Mouse (Mus musculus) lung, adult 2 months (tissue): ENCODE measurements around the gene Slc7a4. TPM values are rescaled to one million over a fixed set of nuclear protein-coding genes. Genes with fewer than 3 reads are reported as not detected.

ENCODE experiments used
- DNase-seq: peaks from one replicate; pipeline ENCODE4 v3.0.0; 2022
- H3K4me1 ChIP-seq: fragments of 200-500 bp; 2 replicates; pipeline ENCODE4 v1.6.1; 2011; ENCODE audit warnings: low read length; ENCODE audit not compliant: control insufficient read depth, insufficient read depth
- H3K4me3 ChIP-seq: fragments of 200-500 bp; replicated peaks from 2 replicates; pipeline ENCODE3; 2011; ENCODE audit warnings: low read depth, mild to moderate bottlenecking, control low read depth, low read length; ENCODE audit errors: extremely low read depth
- CTCF ChIP-seq: fragments of 200-500 bp; IDR thresholded peaks from 2 replicates; pipeline ENCODE4 v1.5.1; 2011; ENCODE audit warnings: mild to moderate bottlenecking, low read length, control low read depth; ENCODE audit not compliant: insufficient read depth
- POLR2A ChIP-seq: fragments of 200-500 bp; IDR thresholded peaks from 2 replicates; pipeline ENCODE4 v1.6.1; 2011; ENCODE audit warnings: low read depth, mild to moderate bottlenecking, control low read depth, low read length, borderline replicate concordance; ENCODE audit errors: extremely low read depth
- WGBS: fragments of 180-500 bp; shearing (Covaris S2); methylation state at CpG from one replicate; pipeline ENCODE4 v1.1.7; 2018; 5-methylcytosine and 5-hydroxymethylcytosine counted together
- polyA plus RNA-seq: library from polyadenylated mRNA; depleted of rRNA; stranded (reverse); fragments of >200 nt; gene quantifications from 2 replicates; pipeline ENCODE4 v1.2.3, GENCODE M21; 2012

Gene Slc7a4
- polyA plus RNA-seq, 1 experiment = 38.4 TPM

DNA sequence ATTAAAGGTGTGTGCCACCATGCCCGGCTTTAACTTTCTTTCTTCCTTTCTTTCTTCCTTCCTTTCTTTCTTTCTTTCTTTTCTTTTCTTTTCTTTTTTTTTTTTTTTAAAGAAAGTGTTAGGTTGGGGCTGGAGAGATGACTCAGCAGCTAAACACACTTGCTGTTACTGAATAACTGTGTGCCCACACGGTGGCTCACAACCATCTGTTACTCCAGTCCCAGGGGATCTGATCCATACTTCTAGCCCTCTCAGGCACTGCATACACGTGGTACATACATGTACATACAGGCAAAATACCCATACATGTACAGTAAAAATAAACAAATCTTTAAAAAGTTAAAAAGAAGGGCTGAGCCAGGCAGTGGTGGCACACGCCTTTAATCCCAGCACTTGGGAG, 28.4 kb upstream of the Slc7a4 start:
- DNase-seq = no peak
- Histone ChIP-seq H3K4me1 (no peaks in the 10 kb centered on the region), H3K4me3 (no peak overlapping the region)
- TF ChIP-seq CTCF = no peak
- no peak for TF ChIP-seq POLR2A
- 54% methylated on average over 4 of the region's 4 CpGs for WGBS

DNA sequence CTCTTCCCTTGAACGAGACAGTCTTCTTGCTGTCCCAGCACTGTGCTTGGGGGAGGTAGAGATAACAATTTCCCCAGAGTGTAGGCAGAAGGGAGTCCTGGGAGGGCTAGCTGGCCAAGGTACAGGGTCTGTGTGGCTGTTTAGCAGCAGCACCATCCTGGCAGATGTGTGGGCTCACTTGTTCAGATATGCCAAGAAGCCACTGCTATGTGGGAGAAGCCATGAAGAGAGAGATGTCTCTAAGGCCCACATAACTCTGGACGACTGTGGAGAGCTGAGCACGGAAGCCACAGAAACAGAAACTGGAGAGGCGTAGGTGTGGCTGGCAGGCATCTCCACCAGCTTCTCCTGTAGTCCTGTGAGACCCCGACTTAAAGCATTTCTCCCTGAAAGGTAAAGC, 22.7 kb upstream of the Slc7a4 start:
- TF ChIP-seq POLR2A (no peak), CTCF (no peak)
- no peak overlapping the region for H3K4me3 ChIP-seq
- 75% methylated on average over 5 of the region's 5 CpGs for WGBS

DNA sequence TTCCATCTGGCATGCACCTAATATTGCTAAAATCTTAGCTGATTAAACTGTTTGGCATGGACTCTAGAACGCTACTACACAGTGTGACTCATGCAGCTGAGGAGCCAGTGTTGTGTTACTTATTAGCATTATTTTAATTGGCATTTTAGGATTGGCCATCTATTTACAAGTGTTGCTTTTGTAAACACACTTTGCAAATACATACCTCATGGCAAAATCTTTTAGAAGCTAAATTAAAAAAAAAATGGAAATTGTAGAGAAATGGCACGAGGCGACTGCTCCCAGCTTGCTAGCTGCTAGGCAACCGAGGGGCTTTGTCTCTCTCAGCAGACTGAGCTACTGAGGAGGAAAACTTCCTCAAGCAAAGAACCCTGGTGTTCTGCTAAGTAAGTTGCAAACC, 21.9 kb upstream of the Slc7a4 start:
- 54% methylated on average over 4 of the region's 4 CpGs for WGBS
- TF ChIP-seq CTCF (no peak), POLR2A (no peak)
- Histone ChIP-seq H3K4me3 (no peak overlapping the region), H3K4me1 (no peaks in the 10 kb centered on the region)
- DNase-seq = no peak

More for the DNA sequence above, 22.7 kb upstream of the Slc7a4 start:
- H3K4me1 ChIP-seq = no peaks in the 10 kb centered on the region
- DNase-seq = no peak

- Histone ChIP-seq H3K4me1 (no peaks in the 10 kb centered on the region), H3K4me3 (no peak overlapping the region)
- TF ChIP-seq POLR2A (no peak), CTCF (no peak)
- 42% methylated on average over 3 of the region's 3 CpGs for WGBS
- DNase-seq = no peak
Observed at GRCm38 (mm10) chr16:17600944-17601562, 18.0 kb upstream of the Slc7a4 start.

GRCm38 (mm10) chr16:17590731-17591130, 7.7 kb upstream of the Slc7a4 start:
- no peak for DNase-seq
- WGBS = 23% methylated on average over 2 of the region's 2 CpGs
- Histone ChIP-seq H3K4me3 (no peak overlapping the region), H3K4me1 (no peaks in the 10 kb centered on the region)
- TF ChIP-seq CTCF = no peak
- no peak for TF ChIP-seq POLR2A

- DNase-seq = no peak
- Histone ChIP-seq H3K4me3 (no peak overlapping the region), H3K4me1 (no peaks in the 10 kb centered on the region)
- WGBS = 89% methylated on average over 7 of the region's 7 CpGs
- no peak for TF ChIP-seq POLR2A
- no peak for TF ChIP-seq CTCF
Observed at GRCm38 (mm10) chr16:17584555-17584954, 1.5 kb upstream of the Slc7a4 start.

DNA sequence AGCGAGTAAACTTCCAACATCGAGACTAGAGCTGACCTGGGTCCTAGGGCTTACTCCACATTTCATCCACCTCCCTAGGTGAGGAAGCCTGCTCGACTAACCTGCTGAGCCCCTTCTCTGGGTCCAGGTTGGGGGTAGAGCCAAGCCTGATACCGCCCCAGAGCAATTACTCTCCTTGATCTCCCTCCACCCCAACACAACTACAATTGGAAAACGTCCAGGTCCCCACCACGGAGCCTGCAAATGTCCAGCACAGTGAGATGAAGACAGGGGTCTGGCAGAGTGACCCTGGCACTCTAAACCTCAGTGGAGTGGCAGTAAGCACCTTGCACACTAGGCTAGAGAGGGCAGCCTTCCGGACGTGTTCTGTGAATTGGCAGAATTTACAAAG, 6.2 kb downstream of the Slc7a4 start:
- no peak for TF ChIP-seq CTCF
- no peak for TF ChIP-seq POLR2A
- peak overlapping the region; percentile 72 for H3K4me3 ChIP-seq
- no peak for DNase-seq
- WGBS = 17% methylated on average over 8 of the region's 8 CpGs
- H3K4me1 ChIP-seq = 0 out of 2 replicates have a peak, but pooled peaks cover 2% of the 10 kb centered on the region

GRCm38 (mm10) chr16:17575870-17576824, 6.9 kb downstream of the Slc7a4 start:
- DNase-seq = peak; percentile 69
- peak overlapping the region; percentile 72 for H3K4me3 ChIP-seq
- H3K4me1 ChIP-seq = 0 out of 2 replicates have a peak, but pooled peaks cover 2% of the 10 kb centered on the region
- 11% methylated on average over 45 of the region's 45 CpGs for WGBS
- peak; percentile 42; the same call in 1 of the 2 replicates for TF ChIP-seq POLR2A
- TF ChIP-seq CTCF = no peak

- H3K4me1 ChIP-seq = 0 out of 2 replicates have a peak, but pooled peaks cover 2% of the 10 kb centered on the region
- no peak overlapping the region for H3K4me3 ChIP-seq
- 22% methylated on average over 4 of the region's 4 CpGs for WGBS
- DNase-seq = no peak
- TF ChIP-seq CTCF (no peak), POLR2A (no peak)
Observed at GRCm38 (mm10) chr16:17566186-17566585, 16.8 kb downstream of the Slc7a4 start.
